Mouse (Mus musculus) myocyte (in vitro differentiated cells): ENCODE measurements around the gene Dtnb.

Experiments
- E2F4 ChIP-seq: IDR thresholded peaks from one replicate; pipeline ENCODE4 v1.6.1; 2011; ENCODE audit warnings: mild to moderate bottlenecking, control low read depth, moderate library complexity; ENCODE audit not compliant: insufficient read depth
- POLR2A ChIP-seq: IDR thresholded peaks from one replicate; pipeline ENCODE4 v1.6.1; 2011; ENCODE audit warnings: low read depth, mild to moderate bottlenecking, control low read depth, moderate library complexity; ENCODE audit not compliant: insufficient read length
- POLR2AphosphoS2 ChIP-seq: IDR thresholded peaks from one replicate; pipeline ENCODE4 v1.6.1; 2011; ENCODE audit warnings: low read depth, control low read depth; ENCODE audit not compliant: insufficient read length
- SRF ChIP-seq: IDR thresholded peaks from one replicate; pipeline ENCODE4 v1.6.1; 2011; ENCODE audit warnings: low read depth; ENCODE audit not compliant: control insufficient read depth, insufficient read length
- TCF12 ChIP-seq: IDR thresholded peaks from one replicate; pipeline ENCODE4 v1.6.1; 2011; ENCODE audit warnings: mild to moderate bottlenecking, control low read depth; ENCODE audit not compliant: poor library complexity, insufficient read depth, severe bottlenecking
- TCF3 ChIP-seq: IDR thresholded peaks from one replicate; pipeline ENCODE4 v1.6.1; 2011; ENCODE audit warnings: low read depth, control low read depth; ENCODE audit not compliant: insufficient read length
- USF1 ChIP-seq: IDR thresholded peaks from one replicate; pipeline ENCODE4 v1.6.1; 2011; ENCODE audit warnings: low read depth, mild to moderate bottlenecking, control low read depth, moderate library complexity

DNA sequence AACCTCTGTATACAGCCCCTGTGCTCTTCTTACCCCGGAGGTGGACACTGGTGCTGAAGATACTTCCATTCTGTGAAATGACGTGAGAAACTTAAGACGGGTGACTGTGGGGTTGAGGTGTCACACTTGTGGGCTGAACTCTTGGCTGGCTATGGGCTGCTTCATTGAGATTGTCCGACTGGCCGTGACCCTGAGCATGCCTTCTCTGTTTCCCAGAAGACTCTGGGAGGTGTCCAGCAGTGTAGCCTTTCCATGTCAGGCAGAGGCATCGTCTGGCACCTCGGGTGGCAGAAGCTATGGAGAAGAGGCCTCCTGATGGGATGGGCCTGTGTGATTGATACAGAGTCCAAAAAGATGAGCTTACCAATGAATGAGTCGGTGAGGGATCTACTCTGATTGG is 241.0 kb downstream of the Dtnb start:
- TF ChIP-seq USF1 (no peak), POLR2AphosphoS2 (no peak), POLR2A (no peak), TCF12 (no peak), TCF3 (no peak), E2F4 (no peak), SRF (no peak)
